Mouse (Mus musculus) urinary bladder, adult 18-20 months (tissue): ENCODE measurements around the gene Zfp809.
"Not testable (repeated sequence)": the region's sequence is repeated elsewhere in the genome, so short reads cannot be mapped to it uniquely, and the experiment has no call there.

Source experiments
- DNase-seq, 2 experiments: peaks; one replicate each; pipeline ENCODE4 v3.0.0; 2022; ENCODE audit warnings: low spot score in 2 of 2, mixed read lengths in 2 of 2

Gene Zfp809

GRCm38 (mm10) chr9:22225581-22226388 lies at the start of gene Zfp809:
Zfp809 (plus strand) TSS chr9:22225714.
- DNase-seq: peak; percentile 98 to 100

GRCm38 (mm10) chr9:22188025-22188611 lies 37.4 kb upstream of the Zfp809 start, which contains the start of gene Zfp872:
Zfp872 (plus strand) TSS chr9:22188090.
- peak; percentile 19 to 46 for DNase-seq

GRCm38 (mm10) chr9:22196412-22196811 lies 29.1 kb upstream of the Zfp809 start:
- DNase-seq: peak; percentile 18

GRCm38 (mm10) chr9:22213785-22214194 lies 11.7 kb upstream of the Zfp809 start:
- peak in 1 of 2 experiments; percentile 36 for DNase-seq

- no peak for DNase-seq
These were observed 11.0 kb upstream of the Zfp809 start for GRCm38 (mm10) chr9:22214549-22214948.

- no peak for DNase-seq
These were observed 8.8 kb upstream of the Zfp809 start for GRCm38 (mm10) chr9:22216705-22217104.

GRCm38 (mm10) chr9:22217858-22218493 lies 7.5 kb upstream of the Zfp809 start:
- DNase-seq: no peak

GRCm38 (mm10) chr9:22224066-22224465 lies 1.4 kb upstream of the Zfp809 start:
- DNase-seq: no peak

GRCm38 (mm10) chr9:22224536-22225503 lies 694 bp upstream of the Zfp809 start:
- DNase-seq: no peak

GRCm38 (mm10) chr9:22226389-22226673 lies 817 bp downstream of the Zfp809 start:
- not testable (repeated sequence) for DNase-seq

- peak; percentile 54 to 68 for DNase-seq
These were observed 1.3 kb downstream of the Zfp809 start for GRCm38 (mm10) chr9:22226846-22227245.

- no peak for DNase-seq
These were observed 4.0 kb downstream of the Zfp809 start for GRCm38 (mm10) chr9:22229386-22230026.

- DNase-seq: no peak
These were observed 4.5 kb downstream of the Zfp809 start for GRCm38 (mm10) chr9:22230061-22230460.

- DNase-seq: no peak
These were observed 5.0 kb downstream of the Zfp809 start for GRCm38 (mm10) chr9:22230556-22230955.

GRCm38 (mm10) chr9:22240001-22240400 lies 14.5 kb downstream of the Zfp809 start:
- DNase-seq: no peak

- DNase-seq: no peak
These were observed 18.7 kb downstream of the Zfp809 start for GRCm38 (mm10) chr9:22244242-22244641.

GRCm38 (mm10) chr9:22256579-22256978 lies 31.1 kb downstream of the Zfp809 start:
- no peak for DNase-seq

GRCm38 (mm10) chr9:22258784-22259183 lies 33.3 kb downstream of the Zfp809 start:
- DNase-seq: no peak

GRCm38 (mm10) chr9:22259184-22260091 lies 33.9 kb downstream of the Zfp809 start, which contains the start of gene Zfp599:
Zfp599 (minus strand) TSS chr9:22259895.
- peak; percentile 11 to 39 for DNase-seq

- no peak for DNase-seq
These were observed 34.5 kb downstream of the Zfp809 start for GRCm38 (mm10) chr9:22260092-22260422.
